Mouse (Mus musculus) MEL (cell line): ENCODE data around the gene Rhov. TPM values are rescaled to one million over a fixed set of nuclear protein-coding genes. Genes with fewer than 3 reads are reported as not detected.

Experiments used
- DNase-seq: peaks from one replicate; pipeline ENCODE4 v3.0.0; 2011; ENCODE audit warnings: low read depth, low spot score
- H3K27ac ChIP-seq: 2 replicates; pipeline ENCODE4 v1.5.1; 2012; ENCODE audit warnings: low read depth, mild to moderate bottlenecking, control low read depth, low read length, moderate library complexity; ENCODE audit not compliant: control insufficient read depth
- H3K27me3 ChIP-seq, 2 experiments: fragments of 150-350 bp in 1 of 2; sonication (generic) in 1 of 2; 2 replicates each; pipeline ENCODE4 v1.6.1; 2012; ENCODE audit warnings: low read length in 2 of 2, mild to moderate bottlenecking in 2 of 2, improper control_type of control experiment in 1 of 2, moderate library complexity in 1 of 2; ENCODE audit not compliant: insufficient read depth in 2 of 2, control insufficient read depth in 1 of 2
- H3K36me3 ChIP-seq, 2 experiments: 2 replicates each; pipeline ENCODE4 v1.6.1; 2012 to 2014; ENCODE audit warnings: low read length in 2 of 2, improper control_type of control experiment in 1 of 2, inconsistent platforms in 1 of 2, mild to moderate bottlenecking in 1 of 2; ENCODE audit not compliant: insufficient read depth in 2 of 2, control insufficient read depth in 1 of 2
- H3K4me1 ChIP-seq, 2 experiments: fragments of 150-350 bp in 1 of 2; sonication (generic) in 1 of 2; 2 replicates each; pipeline ENCODE4 v1.6.1; 2012; ENCODE audit warnings: low read length in 2 of 2, improper control_type of control experiment in 1 of 2, mild to moderate bottlenecking in 1 of 2; ENCODE audit not compliant: insufficient read depth in 2 of 2, control insufficient read depth in 1 of 2
- H3K4me3 ChIP-seq, 2 experiments: fragments of 150-350 bp in 1 of 2; sonication (generic) in 1 of 2; 2 replicates each; pipeline ENCODE4 v1.5.1; 2012; ENCODE audit warnings: low read depth in 2 of 2, low read length in 2 of 2, mild to moderate bottlenecking in 2 of 2, moderate library complexity in 2 of 2, control low read depth in 1 of 2, improper control_type of control experiment in 1 of 2; ENCODE audit not compliant: control insufficient read depth in 1 of 2, insufficient read depth in 1 of 2
- H3K79me2 ChIP-seq: 2 replicates; pipeline ENCODE4 v1.6.1; 2012; ENCODE audit warnings: mild to moderate bottlenecking, low read length, moderate library complexity; ENCODE audit not compliant: control insufficient read depth, poor library complexity, insufficient read depth
- H3K9ac ChIP-seq: 2 replicates; pipeline ENCODE4 v1.6.1; 2012; ENCODE audit warnings: low read depth, mild to moderate bottlenecking, control low read depth, low read length, moderate library complexity; ENCODE audit not compliant: control insufficient read depth, poor library complexity, severe bottlenecking
- H3K9me3 ChIP-seq: fragments of 150-350 bp; sonication (generic); replicated peaks from 2 replicates; pipeline ENCODE4 v1.6.1; 2012; ENCODE audit warnings: mild to moderate bottlenecking, low read length, improper control_type of control experiment, moderate library complexity; ENCODE audit not compliant: insufficient read depth
- BHLHE40 ChIP-seq: IDR thresholded peaks from 2 replicates; pipeline ENCODE4 v1.6.1; 2012; ENCODE audit warnings: low read depth, mild to moderate bottlenecking, inconsistent platforms, low read length, improper control_type of control experiment, borderline replicate concordance
- CHD1 ChIP-seq: IDR thresholded peaks from 2 replicates; pipeline ENCODE4 v1.6.1; 2012; ENCODE audit warnings: low read depth, mild to moderate bottlenecking, inconsistent platforms, low read length, improper control_type of control experiment
- CTCF ChIP-seq, 3 experiments: IDR thresholded peaks in 2 of 3; conservative IDR thresholded peaks in 1 of 3; 2 replicates each; pipeline ENCODE4 v1.5.1; 2011 to 2012; ENCODE audit warnings: low read length in 3 of 3, low read depth in 2 of 3, mild to moderate bottlenecking in 2 of 3, improper control_type of control experiment in 1 of 3, inconsistent platforms in 1 of 3, mixed read lengths in 1 of 3, moderate library complexity in 1 of 3; ENCODE audit not compliant: control insufficient read depth in 1 of 3, insufficient read depth in 1 of 3, poor library complexity in 1 of 3, severe bottlenecking in 1 of 3
- E2F4 ChIP-seq: IDR thresholded peaks from 2 replicates; pipeline ENCODE4 v1.6.1; 2011; ENCODE audit warnings: low read depth, low read length, improper control_type of control experiment, borderline replicate concordance
- GATA1 ChIP-seq: IDR thresholded peaks from 2 replicates; pipeline ENCODE4 v1.6.1; 2011; ENCODE audit warnings: low read depth, low read length, improper control_type of control experiment
- KAT2A ChIP-seq: conservative IDR thresholded peaks from 2 replicates; pipeline ENCODE4 v1.6.1; 2012; ENCODE audit warnings: low read depth, low read length, improper control_type of control experiment, inconsistent platforms
- MEF2A ChIP-seq: IDR thresholded peaks from 2 replicates; pipeline ENCODE4 v1.6.1; 2014; ENCODE audit warnings: low read depth, mild to moderate bottlenecking, inconsistent platforms, low read length, improper control_type of control experiment; ENCODE audit not compliant: poor library complexity, insufficient replicate concordance, severe bottlenecking; ENCODE audit errors: extremely low read depth
- MXI1 ChIP-seq: IDR thresholded peaks from 2 replicates; pipeline ENCODE4 v1.6.1; 2011; ENCODE audit warnings: mild to moderate bottlenecking, low read depth, low read length, improper control_type of control experiment
- NRF1 ChIP-seq: IDR thresholded peaks from 2 replicates; pipeline ENCODE4 v1.6.1; 2014; ENCODE audit warnings: low read depth, mild to moderate bottlenecking, inconsistent platforms, low read length, improper control_type of control experiment, moderate library complexity; ENCODE audit not compliant: poor library complexity, insufficient read depth, severe bottlenecking
- POLR2A ChIP-seq, 2 experiments: IDR thresholded peaks; 2 replicates each; pipeline ENCODE4 v1.6.1; 2011 to 2012; ENCODE audit warnings: low read length in 2 of 2, mild to moderate bottlenecking in 2 of 2, control low read depth in 1 of 2, improper control_type of control experiment in 1 of 2, low read depth in 1 of 2, moderate library complexity in 1 of 2; ENCODE audit not compliant: control insufficient read depth in 1 of 2, insufficient read depth in 1 of 2, poor library complexity in 1 of 2
- POLR2AphosphoS2 ChIP-seq: IDR thresholded peaks from 2 replicates; pipeline ENCODE4 v1.6.1; 2011; ENCODE audit warnings: low read length, improper control_type of control experiment
- RAD21 ChIP-seq: IDR thresholded peaks from 2 replicates; pipeline ENCODE4 v1.6.1; 2011; ENCODE audit warnings: mild to moderate bottlenecking, low read depth, low read length, improper control_type of control experiment
- SMC3 ChIP-seq: IDR thresholded peaks from 2 replicates; pipeline ENCODE4 v1.6.1; 2011; ENCODE audit warnings: low read depth, low read length, improper control_type of control experiment
- TAL1 ChIP-seq: IDR thresholded peaks from 2 replicates; pipeline ENCODE4 v1.6.1; 2012; ENCODE audit warnings: mild to moderate bottlenecking, inconsistent platforms, low read length, moderate library complexity, mixed read lengths
- TBP ChIP-seq: IDR thresholded peaks from 2 replicates; pipeline ENCODE4 v1.8.0; 2011; ENCODE audit warnings: low read depth, low read length, improper control_type of control experiment
- ZKSCAN1 ChIP-seq: IDR thresholded peaks from 2 replicates; pipeline ENCODE4 v1.6.1; 2012; ENCODE audit warnings: low read depth, mild to moderate bottlenecking, inconsistent platforms, low read length, improper control_type of control experiment, moderate library complexity
- ZMIZ1 ChIP-seq: IDR thresholded peaks from 2 replicates; pipeline ENCODE4 v1.6.1; 2012; ENCODE audit warnings: low read depth, mild to moderate bottlenecking, inconsistent platforms, low read length, improper control_type of control experiment, moderate library complexity
- ZNF384 ChIP-seq: IDR thresholded peaks from 2 replicates; pipeline ENCODE4 v1.6.1; 2012; ENCODE audit warnings: low read depth, mild to moderate bottlenecking, inconsistent platforms, low read length, improper control_type of control experiment
- polyA plus RNA-seq, 2 experiments: library from polyadenylated mRNA; stranded (reverse) in 1 of 2; unstranded in 1 of 2; fragments of >175 nt in 1 of 2; fragments of >200 nt in 1 of 2; gene quantifications; 2 replicates each; pipeline versions ENCODE4 v1.2.1 to v1.2.4; 2012; ENCODE audit warnings: low replicate concordance in 2 of 2, low read depth in 1 of 2; ENCODE audit not compliant: insufficient read length in 2 of 2, insufficient read depth in 1 of 2, missing spikeins in 1 of 2
- total RNA-seq: library from RNA; depleted of rRNA; stranded (reverse); fragments of 300-350 nt; gene quantifications from 2 replicates; pipeline ENCODE4 v1.2.3, GENCODE M21; 2012

Rhov gene
- total and polyA plus RNA-seq, 3 experiments: not detected

DNA sequence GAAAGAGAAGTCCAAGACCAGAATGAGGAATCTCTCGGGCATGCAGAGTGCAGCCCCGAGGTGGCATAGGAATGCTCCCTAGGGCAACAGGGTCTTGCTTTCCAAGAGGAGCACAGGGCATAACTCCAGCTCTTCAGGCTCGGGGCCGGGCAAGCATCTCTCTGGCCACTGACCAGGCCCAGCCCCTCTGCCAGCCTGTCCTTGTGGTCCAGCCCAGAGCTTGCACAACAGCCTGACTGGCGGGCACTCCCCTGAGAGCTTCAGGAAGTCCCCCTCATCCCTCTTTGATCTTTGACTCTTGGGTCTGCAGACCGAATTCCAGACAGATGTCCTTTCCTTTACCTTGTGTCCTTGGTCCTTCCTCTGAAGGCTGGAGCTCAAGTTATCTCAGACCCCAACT, 31.8 kb upstream of the Rhov start:
- H3K9ac ChIP-seq: no peak overlapping the region
- no peaks in the 10 kb centered on the region for H3K27me3 ChIP-seq
- H3K4me3 ChIP-seq: no peak overlapping the region
- DNase-seq: no peak
- no peak overlapping the region for H3K27ac ChIP-seq
- H3K9me3 ChIP-seq: no peaks in the 10 kb centered on the region
- TF ChIP-seq GATA1 (no peak), BHLHE40 (no peak), POLR2A (IDR thresholded peaks at IDR 0.05; ENCODE audit: control insufficient read depth in 1 of 2, insufficient read depth in 1 of 2, low read depth in 1 of 2, low read length in 2 of 2, poor library complexity in 1 of 2) (no peak), TAL1 (no peak), MEF2A (no peak), TBP (no peak), CTCF (IDR thresholded peaks at IDR 0.05 in 2 of 3, conservative IDR thresholded peaks at IDR 0.05 in 1 of 3; ENCODE audit: control insufficient read depth in 1 of 3, insufficient read depth in 1 of 3, low read depth in 2 of 3, low read length in 3 of 3, poor library complexity in 1 of 3, severe bottlenecking in 1 of 3) (no peak)
- TF ChIP-seq, all 39 proteins: peak for 0
- H3K79me2 ChIP-seq: no peaks in the 10 kb centered on the region
- H3K4me1 ChIP-seq: peaks cover 8 to 21% of the 10 kb centered on the region in 2 experiments; a peak in 3 of 4 replicates
- peaks cover 0 to 18% of the 10 kb centered on the region in 2 experiments; a peak in 2 of 4 replicates for H3K36me3 ChIP-seq

DNA sequence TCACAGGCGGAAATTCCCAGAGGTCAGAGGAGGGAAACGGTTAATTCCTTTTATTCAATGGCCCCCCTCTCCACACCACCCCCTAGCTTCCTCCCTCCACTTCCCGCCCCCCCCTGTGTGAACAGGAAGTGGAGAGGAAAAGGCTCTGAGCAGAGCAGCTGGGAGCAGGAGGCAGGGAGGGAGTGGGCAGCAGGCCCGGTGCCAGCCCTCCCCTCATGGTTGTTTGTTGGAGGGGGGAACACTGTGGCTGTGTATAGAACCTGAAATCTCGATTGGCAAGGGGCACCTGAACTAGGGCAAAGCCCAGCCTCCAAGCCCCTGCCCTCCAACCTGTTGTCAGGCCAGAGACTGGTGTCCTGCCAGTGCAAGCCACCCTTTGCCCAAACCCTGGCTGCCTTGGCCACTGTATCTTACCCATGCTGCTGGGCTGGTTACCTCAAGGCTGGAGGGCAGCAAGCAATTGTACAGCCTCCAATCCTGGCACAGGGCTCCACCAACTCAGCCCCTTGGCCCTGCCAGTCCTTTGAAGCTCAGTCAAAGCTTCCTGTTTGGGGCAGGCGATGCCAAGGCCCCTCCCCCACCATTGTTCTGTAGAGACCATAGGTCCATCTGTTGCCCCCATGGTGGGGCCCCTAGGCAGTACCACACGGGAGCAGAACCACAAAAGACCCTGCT, 29.9 kb upstream of the Rhov start:
- peaks cover 8 to 21% of the 10 kb centered on the region in 2 experiments; a peak in 3 of 4 replicates for H3K4me1 ChIP-seq
- no peaks in the 10 kb centered on the region for H3K27me3 ChIP-seq
- no peak for DNase-seq
- no peak overlapping the region for H3K27ac ChIP-seq
- H3K4me3 ChIP-seq: no peak overlapping the region
- H3K36me3 ChIP-seq: peaks cover 4 to 18% of the 10 kb centered on the region in 2 experiments; a peak in 3 of 4 replicates
- no peak overlapping the region; the same call in 1 of the 2 replicates for H3K9ac ChIP-seq
- TF ChIP-seq MEF2A (no peak), NRF1 (no peak), MXI1 (no peak), E2F4 (no peak), GATA1 (no peak), ZNF384 (no peak), SMC3 (no peak), KAT2A (no peak), POLR2AphosphoS2 (no peak), CHD1 (no peak), ZMIZ1 (no peak), ZKSCAN1 (no peak), TBP (no peak), BHLHE40 (no peak), POLR2A (IDR thresholded peaks at IDR 0.05; ENCODE audit: control insufficient read depth in 1 of 2, insufficient read depth in 1 of 2, low read depth in 1 of 2, low read length in 2 of 2, poor library complexity in 1 of 2) (no peak), RAD21 (no peak)
- H3K9me3 ChIP-seq: no peaks in the 10 kb centered on the region
- peaks cover 1% of the 10 kb centered on the region; the same call in 1 of the 2 replicates for H3K79me2 ChIP-seq
